Mouse (Mus musculus) limb, embryonic 10.5 days (tissue): ENCODE results near the gene Casq2. TPM values are rescaled to one million over a fixed set of nuclear protein-coding genes. Genes with fewer than 3 reads are reported as not detected.

Experiments
- DNase-seq: peaks from one replicate; pipeline ENCODE4 v3.0.0-alpha.2; 2017; ENCODE audit warnings: low spot score
- H3K27ac ChIP-seq: fragments of 300-500 bp; sonication (generic); 2 replicates; pipeline ENCODE4 v1.5.1; 2016; ENCODE audit warnings: mild to moderate bottlenecking
- H3K27me3 ChIP-seq: fragments of 300-500 bp; sonication (generic); 2 replicates; pipeline ENCODE4 v1.6.1; 2016; ENCODE audit warnings: low read depth, mild to moderate bottlenecking; ENCODE audit not compliant: poor library complexity, severe bottlenecking
- H3K36me3 ChIP-seq: fragments of 300-500 bp; sonication (generic); 2 replicates; pipeline ENCODE4 v1.6.1; 2016; ENCODE audit warnings: mild to moderate bottlenecking, moderate library complexity
- H3K4me1 ChIP-seq: fragments of 300-500 bp; sonication (generic); 2 replicates; pipeline ENCODE4 v1.6.1; 2016
- H3K4me3 ChIP-seq: fragments of 300-500 bp; sonication (generic); 2 replicates; pipeline ENCODE4 v1.5.1; 2016; ENCODE audit warnings: mild to moderate bottlenecking, moderate library complexity
- H3K9me3 ChIP-seq: fragments of 300-500 bp; sonication (generic); replicated peaks from 2 replicates; pipeline ENCODE4 v1.6.1; 2016; ENCODE audit warnings: mild to moderate bottlenecking
- WGBS: fragments of 180-500 bp; shearing (Covaris S2); methylation state at CpG from one replicate; pipeline ENCODE4 v1.1.7; 2016; 5-methylcytosine and 5-hydroxymethylcytosine counted together
- polyA plus RNA-seq: library from polyadenylated mRNA; unstranded; fragments of >200 nt; fragmentation: Nextera tagmentation; extraction: Ambion mirVana; gene quantifications from 2 replicates; pipeline ENCODE4 v1.2.1, GENCODE M21; 2016

Casq2 gene
- polyA plus RNA-seq: 0.08 and 0.28 TPM in 2 replicates

DNA sequence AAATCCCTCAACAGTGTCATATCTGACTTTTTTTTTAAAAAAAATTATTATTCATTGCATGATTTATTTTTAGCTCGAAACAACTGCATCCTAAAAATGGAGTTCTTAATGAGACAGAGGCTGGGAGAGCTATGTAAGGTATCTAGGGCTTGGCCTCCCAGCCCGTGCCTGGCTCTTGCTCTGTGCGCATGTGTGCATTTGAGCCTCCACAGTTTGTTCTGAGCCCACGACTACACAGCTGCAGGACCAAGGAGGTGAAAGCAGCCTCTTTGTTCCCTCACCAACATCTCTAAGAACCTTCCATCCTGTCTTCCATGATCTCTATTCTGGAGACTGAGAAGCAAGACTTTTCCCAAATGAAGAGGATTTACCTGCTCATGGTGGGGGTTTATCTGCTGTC is at the start of gene Casq2:
Casq2 (plus strand) TSS at position 133 of the 400 bp plus-strand sequence.
- Histone ChIP-seq H3K4me3 (no peak within 1 kb of the TSS), H3K27me3 (peaks cover 44% of the 10 kb centered on the region), H3K4me1 (peaks cover 10% of the 10 kb centered on the region; the same call in 1 of the 2 replicates), H3K36me3 (no peaks in the 10 kb centered on the region), H3K9me3 (no peaks in the 10 kb centered on the region), H3K27ac (no peak within 1 kb of the TSS)
- WGBS: 88% methylated on average over 4 of the region's 4 CpGs
- DNase-seq: no peak

DNA sequence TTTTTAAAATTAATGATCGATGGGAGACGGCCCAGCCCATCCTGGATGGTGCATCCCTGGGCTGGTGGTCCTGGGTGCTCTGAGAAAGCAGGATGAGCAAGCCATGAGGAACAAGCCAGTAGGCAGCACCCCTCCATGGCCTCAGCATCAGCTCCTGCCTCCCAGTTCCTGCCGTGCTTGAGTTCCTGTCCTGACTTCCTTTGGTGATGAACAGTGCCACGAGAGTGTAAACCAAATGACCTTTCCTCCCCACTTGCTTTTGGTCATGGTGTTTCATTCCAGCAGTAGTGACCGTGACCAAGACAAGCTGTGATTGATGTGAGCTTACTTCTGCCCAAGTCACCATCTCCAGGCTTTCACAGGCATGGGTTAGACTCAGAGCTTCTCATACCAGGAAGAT is 48.4 kb upstream of the Casq2 start:
- Histone ChIP-seq H3K27me3 (no peaks in the 10 kb centered on the region), H3K4me3 (no peak overlapping the region), H3K4me1 (no peaks in the 10 kb centered on the region), H3K36me3 (no peaks in the 10 kb centered on the region), H3K27ac (no peak overlapping the region), H3K9me3 (no peaks in the 10 kb centered on the region)
- DNase-seq: peak; percentile 2
- 95% methylated on average over 5 of the region's 5 CpGs for WGBS

DNA sequence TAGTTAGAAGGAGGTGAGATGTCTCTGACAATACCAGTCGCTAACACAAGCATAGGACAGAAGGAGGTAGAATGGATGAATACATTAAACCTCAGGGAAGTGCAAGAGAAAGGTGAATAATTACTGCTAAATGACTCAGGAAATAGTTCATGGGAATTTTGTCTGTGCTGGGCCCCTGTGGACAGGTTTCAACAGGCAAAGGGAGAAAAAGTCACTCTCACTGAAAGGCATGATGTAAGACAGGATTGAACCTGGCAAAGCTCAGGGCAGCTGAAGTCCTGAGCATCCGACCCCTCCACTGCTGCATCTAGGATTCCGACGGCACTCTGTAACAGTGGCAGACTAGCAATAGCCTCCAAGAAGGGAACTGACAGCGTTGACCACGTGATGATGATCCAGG is 47.6 kb upstream of the Casq2 start:
- no peaks in the 10 kb centered on the region for H3K27me3 ChIP-seq
- no peaks in the 10 kb centered on the region for H3K9me3 ChIP-seq
- no peaks in the 10 kb centered on the region for H3K36me3 ChIP-seq
- WGBS: 73% methylated on average over 6 of the region's 6 CpGs
- H3K4me3 ChIP-seq: no peak overlapping the region
- no peak overlapping the region for H3K27ac ChIP-seq
- no peak for DNase-seq
- no peaks in the 10 kb centered on the region for H3K4me1 ChIP-seq

DNA sequence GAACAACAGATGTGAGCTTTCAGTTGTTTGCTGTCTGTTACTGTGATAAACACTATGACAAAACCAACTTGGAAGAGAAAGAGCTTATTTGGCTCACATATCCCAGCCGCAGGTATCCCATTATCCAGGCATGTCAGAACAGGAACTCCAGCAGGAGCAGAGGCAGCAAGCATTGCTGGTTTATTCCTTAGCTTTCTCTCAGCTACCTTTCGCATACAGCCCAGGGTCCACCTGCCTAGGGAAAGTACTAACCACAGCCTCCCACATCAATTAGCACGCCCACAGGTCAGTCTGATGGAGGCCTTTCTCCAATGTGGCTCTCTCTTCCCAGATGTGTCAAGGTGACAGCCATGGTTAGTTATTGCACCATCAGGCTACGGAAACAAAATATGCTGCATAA is 44.6 kb upstream of the Casq2 start:
- 84% methylated on average over 4 of the region's 4 CpGs for WGBS
- H3K4me1 ChIP-seq: no peaks in the 10 kb centered on the region
- no peak for DNase-seq
- no peak overlapping the region for H3K4me3 ChIP-seq
- no peaks in the 10 kb centered on the region for H3K27me3 ChIP-seq
- no peaks in the 10 kb centered on the region for H3K36me3 ChIP-seq
- H3K27ac ChIP-seq: no peak overlapping the region
- no peaks in the 10 kb centered on the region for H3K9me3 ChIP-seq

DNA sequence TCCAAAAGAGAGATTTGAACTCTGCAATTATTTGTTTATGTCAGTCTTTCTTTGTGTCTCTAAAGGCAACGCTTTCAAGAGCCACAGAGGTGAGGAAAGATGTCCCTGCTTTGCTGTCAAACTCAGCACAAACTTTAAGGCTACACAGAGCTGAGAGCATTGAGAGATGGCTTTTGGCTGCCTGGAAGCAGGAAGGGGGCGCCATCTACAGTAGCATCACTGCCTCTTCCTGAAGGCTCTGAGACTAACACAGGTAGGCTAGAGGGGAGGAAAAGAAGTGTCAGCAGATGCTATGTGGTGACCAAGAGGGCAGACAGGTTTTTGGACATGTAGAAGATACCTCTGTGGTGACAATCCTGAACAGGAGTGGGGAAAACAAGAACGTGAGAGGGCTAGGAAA is 41.1 kb upstream of the Casq2 start:
- 36% methylated on average over 3 of the region's 3 CpGs for WGBS
- Histone ChIP-seq H3K36me3 (no peaks in the 10 kb centered on the region), H3K4me3 (no peak overlapping the region), H3K9me3 (no peaks in the 10 kb centered on the region), H3K27ac (no peak overlapping the region), H3K4me1 (no peaks in the 10 kb centered on the region; the same call in 1 of the 2 replicates), H3K27me3 (no peaks in the 10 kb centered on the region)
- no peak for DNase-seq

DNA sequence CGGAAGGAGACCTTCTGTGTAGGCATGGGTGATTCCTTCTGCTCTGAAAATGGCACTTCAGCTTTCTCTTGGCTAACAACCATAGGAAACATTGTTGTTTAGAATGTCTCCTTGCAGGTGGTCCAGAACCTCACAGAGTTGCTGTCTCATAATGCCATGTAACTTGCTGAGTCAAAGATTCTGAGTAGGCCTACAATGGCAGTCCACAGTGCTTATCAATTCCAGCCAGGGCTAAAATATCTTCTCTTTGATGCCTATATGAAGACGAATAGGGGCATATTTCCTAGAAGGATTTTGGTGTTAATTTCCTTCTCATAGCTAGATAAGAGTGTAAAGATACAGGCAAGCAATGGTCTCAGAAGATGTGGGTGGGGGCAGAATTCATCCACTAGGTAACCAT is 38.7 kb upstream of the Casq2 start:
- Histone ChIP-seq H3K36me3 (no peaks in the 10 kb centered on the region), H3K27ac (no peak overlapping the region), H3K27me3 (no peaks in the 10 kb centered on the region), H3K9me3 (no peaks in the 10 kb centered on the region), H3K4me3 (no peak overlapping the region), H3K4me1 (no peaks in the 10 kb centered on the region; the same call in 1 of the 2 replicates)
- DNase-seq: no peak
- 96% methylated on average over 2 of the region's 2 CpGs for WGBS

DNA sequence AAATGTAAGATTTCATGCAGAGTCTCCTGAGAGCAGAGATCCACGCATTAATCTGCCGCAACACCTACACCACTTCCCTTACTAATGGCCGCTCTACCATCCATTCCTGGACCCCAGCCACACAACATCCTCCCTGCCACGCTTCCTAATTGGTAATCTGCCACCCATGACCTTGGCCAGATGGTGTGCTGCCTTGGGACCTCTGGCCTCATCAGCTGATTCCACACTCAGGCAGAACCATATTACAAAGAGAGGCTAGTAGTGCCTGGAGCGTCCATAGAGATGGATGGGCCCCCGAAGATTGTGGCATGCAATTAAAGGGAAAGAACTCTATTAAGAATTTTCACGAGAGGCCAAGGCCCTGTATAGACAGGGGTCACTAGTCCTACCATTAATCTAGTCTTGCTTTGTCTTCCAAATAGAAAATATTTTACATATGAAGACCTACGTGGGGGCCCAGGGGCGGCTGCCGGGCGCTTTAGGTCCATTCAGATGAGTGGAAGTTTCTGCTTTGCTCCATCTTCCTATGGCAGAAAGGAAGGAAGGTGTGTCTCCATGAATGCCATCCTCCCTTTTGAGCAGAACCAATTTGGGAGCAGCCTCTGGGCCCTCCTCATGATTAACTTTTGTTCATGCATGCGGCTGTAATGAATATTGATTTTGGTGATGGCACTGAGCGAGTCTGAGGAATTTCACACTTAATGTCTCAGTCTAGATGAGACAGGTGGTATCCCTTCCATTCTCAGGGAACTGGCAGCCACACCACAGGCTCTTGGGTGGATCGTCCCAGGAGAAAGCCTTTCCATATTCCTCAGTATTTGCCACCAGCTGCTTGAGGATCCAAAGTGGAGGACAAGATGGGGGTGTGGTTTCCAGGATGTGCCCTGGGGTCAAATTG is 36.8 kb upstream of the Casq2 start:
- WGBS: 83% methylated on average over 14 of the region's 14 CpGs
- no peak for DNase-seq
- H3K9me3 ChIP-seq: no peaks in the 10 kb centered on the region
- no peak overlapping the region for H3K4me3 ChIP-seq
- H3K36me3 ChIP-seq: no peaks in the 10 kb centered on the region
- no peak overlapping the region for H3K27ac ChIP-seq
- no peaks in the 10 kb centered on the region; the same call in 1 of the 2 replicates for H3K4me1 ChIP-seq
- H3K27me3 ChIP-seq: no peaks in the 10 kb centered on the region

DNA sequence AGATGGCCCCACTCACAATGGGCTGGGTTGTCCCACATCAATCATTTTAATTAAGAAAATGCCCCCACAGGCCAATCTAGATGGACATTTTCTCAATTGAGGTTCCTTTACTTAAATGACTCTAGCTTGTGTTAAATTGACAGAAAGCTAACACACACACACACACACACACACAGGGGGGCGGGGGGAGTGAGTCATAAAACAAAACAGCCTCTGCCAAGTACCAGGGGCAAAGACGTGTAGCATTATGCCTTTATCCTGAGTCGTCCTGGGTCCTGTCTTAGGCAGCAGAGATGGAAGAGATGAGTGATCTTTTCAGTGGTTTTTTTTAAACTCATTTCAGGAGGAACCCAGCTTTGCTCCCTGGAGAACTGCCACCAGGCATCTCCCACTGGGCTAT is 34.2 kb upstream of the Casq2 start:
- no peaks in the 10 kb centered on the region for H3K36me3 ChIP-seq
- no peak for DNase-seq
- no peaks in the 10 kb centered on the region; the same call in 1 of the 2 replicates for H3K4me1 ChIP-seq
- no peak overlapping the region for H3K27ac ChIP-seq
- H3K9me3 ChIP-seq: no peaks in the 10 kb centered on the region
- WGBS: 46% methylated on average over 3 of the region's 3 CpGs
- H3K4me3 ChIP-seq: no peak overlapping the region
- no peaks in the 10 kb centered on the region for H3K27me3 ChIP-seq

DNA sequence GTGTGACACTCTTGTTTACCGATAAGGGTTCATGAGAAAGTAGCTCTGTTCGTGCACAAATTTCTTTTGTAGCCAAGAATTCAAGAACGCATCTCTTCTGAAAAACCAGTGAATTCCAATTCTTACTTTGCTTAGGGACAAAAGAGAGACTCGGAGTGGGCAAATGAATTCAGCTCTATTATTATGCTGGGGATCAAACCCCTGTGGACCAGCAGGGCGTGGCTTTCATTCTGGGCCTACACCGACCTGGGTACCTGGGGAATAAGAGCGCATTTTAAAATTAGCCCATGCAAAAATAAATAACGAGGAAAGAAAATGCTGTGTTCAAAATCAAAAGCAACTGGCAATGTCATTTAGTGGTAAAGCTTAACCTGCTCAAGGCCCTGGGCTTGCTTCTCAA is 32.9 kb upstream of the Casq2 start:
- Histone ChIP-seq H3K27ac (no peak overlapping the region), H3K36me3 (no peaks in the 10 kb centered on the region), H3K4me1 (no peaks in the 10 kb centered on the region; the same call in 1 of the 2 replicates), H3K27me3 (no peaks in the 10 kb centered on the region), H3K9me3 (no peaks in the 10 kb centered on the region), H3K4me3 (no peak overlapping the region)
- WGBS: 60% methylated on average over 8 of the region's 8 CpGs
- DNase-seq: no peak

DNA sequence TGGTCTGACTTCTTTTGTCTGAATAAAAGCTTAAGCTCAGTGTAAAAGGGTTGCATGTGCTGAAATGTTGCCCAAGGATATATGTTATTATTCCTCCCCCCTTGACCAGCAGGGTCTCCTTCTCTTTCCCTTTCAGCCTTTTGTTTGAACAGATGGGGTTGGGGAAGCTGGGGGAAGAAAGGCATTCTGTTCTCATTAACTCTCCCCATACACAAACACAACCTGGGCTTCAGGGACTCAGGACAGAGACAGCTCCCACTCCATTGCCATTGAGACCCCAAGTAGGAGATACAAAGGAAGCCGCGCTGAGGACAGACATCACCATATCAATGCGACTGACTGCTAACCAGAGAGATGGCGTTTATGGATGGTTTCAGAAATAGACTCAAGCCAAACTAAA is 30.3 kb upstream of the Casq2 start:
- H3K9me3 ChIP-seq: no peaks in the 10 kb centered on the region
- H3K27ac ChIP-seq: no peak overlapping the region
- H3K27me3 ChIP-seq: no peaks in the 10 kb centered on the region
- H3K4me3 ChIP-seq: no peak overlapping the region
- no peak for DNase-seq
- 72% methylated on average over 4 of the region's 4 CpGs for WGBS
- no peaks in the 10 kb centered on the region for H3K4me1 ChIP-seq
- no peaks in the 10 kb centered on the region for H3K36me3 ChIP-seq

DNA sequence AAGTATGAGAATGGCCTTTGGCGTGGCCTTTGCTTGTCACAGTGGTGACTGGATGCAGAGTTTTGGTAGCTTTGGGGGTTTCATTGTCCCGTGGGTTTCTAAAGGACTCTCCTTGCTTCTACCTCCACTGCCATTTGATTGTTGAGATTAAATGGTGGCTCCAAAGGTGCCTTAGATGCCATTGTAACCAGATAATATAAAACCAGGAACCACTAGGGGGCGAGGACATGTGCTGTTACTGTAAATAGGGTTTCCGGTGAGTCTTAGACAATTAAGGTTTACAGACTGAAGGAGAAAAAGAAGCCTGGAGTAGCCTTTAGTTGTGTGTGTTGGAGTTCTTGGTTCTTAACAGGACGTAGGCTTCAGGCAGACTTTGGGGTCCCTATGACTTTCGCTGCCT is 26.1 kb upstream of the Casq2 start:
- Histone ChIP-seq H3K9me3 (no peaks in the 10 kb centered on the region), H3K4me3 (no peak overlapping the region), H3K4me1 (peaks cover 6% of the 10 kb centered on the region), H3K36me3 (no peaks in the 10 kb centered on the region), H3K27me3 (peaks cover 6% of the 10 kb centered on the region; the same call in 1 of the 2 replicates), H3K27ac (no peak overlapping the region)
- DNase-seq: no peak
- WGBS: 81% methylated on average over 6 of the region's 6 CpGs

DNA sequence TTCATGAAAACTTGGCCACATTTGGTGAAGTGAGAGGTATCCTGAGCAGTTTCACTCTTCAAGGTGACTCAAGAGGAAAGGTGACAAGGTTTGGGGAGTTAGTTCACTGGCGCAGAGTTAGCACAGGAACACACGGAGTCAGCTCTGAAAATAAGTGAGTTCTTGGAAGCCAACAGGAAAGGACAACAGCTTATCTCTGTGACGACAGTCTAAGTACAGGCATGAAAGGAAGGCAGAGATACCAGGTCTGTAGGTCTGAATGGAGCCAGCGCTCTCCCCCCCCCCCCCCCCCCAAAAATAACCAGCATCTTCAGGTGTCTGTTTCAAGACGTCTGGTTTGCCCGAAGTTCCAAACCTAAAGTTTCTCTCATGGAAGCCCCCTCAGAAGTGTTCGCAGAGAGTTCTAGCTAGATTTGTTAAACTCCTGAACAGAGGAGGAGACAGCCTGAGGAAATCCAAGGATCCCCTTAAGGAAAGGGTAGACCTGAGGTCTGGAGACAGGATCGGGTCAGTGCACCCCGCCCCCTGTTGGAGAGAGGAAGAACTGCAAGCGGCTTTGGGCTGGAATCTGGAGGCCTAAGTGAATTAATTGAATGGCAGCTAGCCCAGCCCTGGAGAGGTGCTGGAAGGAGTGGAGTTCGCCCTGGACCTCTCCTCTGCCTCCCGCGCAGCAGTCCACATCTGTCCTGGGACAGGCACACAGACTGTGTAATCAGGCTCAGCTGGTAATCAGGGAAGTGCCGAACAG is 24.1 kb upstream of the Casq2 start:
- Histone ChIP-seq H3K27ac (no peak overlapping the region), H3K4me1 (peaks cover 6% of the 10 kb centered on the region), H3K4me3 (no peak overlapping the region), H3K36me3 (no peaks in the 10 kb centered on the region), H3K27me3 (peaks cover 6% of the 10 kb centered on the region; the same call in 1 of the 2 replicates), H3K9me3 (no peaks in the 10 kb centered on the region)
- DNase-seq: peak; percentile 84
- WGBS: 46% methylated on average over 14 of the region's 14 CpGs

DNA sequence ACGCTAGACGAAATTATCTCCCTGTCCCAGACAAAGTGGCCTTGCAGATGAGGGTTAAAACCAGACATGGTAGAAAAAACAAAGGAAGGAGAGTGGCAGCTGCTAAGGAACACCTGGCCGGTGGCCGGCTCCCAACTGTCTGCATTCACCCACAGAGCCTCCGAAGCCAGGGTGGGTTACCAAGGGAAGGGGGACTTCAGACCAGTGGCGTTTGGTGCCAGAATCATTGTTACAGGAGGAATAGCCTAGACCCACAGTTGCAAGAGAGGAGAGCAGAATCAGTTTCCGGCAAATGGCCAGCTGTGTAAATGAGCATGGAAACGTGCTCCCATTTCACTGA is 23.6 kb upstream of the Casq2 start:
- Histone ChIP-seq H3K9me3 (no peaks in the 10 kb centered on the region), H3K27ac (no peak overlapping the region), H3K4me1 (peaks cover 6% of the 10 kb centered on the region), H3K36me3 (no peaks in the 10 kb centered on the region), H3K4me3 (no peak overlapping the region), H3K27me3 (peaks cover 6% of the 10 kb centered on the region; the same call in 1 of the 2 replicates)
- 44% methylated on average over 8 of the region's 8 CpGs for WGBS
- DNase-seq: no peak
